Mouse (Mus musculus) adrenal gland, postnatal 4 days (tissue): ENCODE measurements at regions not wholly inside any gene's neighbourhood (a gene's known extent, or its start where the extent isn't known, plus 50 kb on each side); places are given as distances from the start of the nearest gene placed in this dataset.
"Not testable (repeated sequence)": the region's sequence is repeated elsewhere in the genome, so short reads cannot be mapped to it uniquely, and the experiment has no call there.

Experiments
- DNase-seq, 2 experiments: peaks; one replicate each; pipeline ENCODE4 v3.0.0; 2021 to 2022; ENCODE audit warnings: low spot score in 2 of 2, mixed read lengths in 2 of 2

DNA sequence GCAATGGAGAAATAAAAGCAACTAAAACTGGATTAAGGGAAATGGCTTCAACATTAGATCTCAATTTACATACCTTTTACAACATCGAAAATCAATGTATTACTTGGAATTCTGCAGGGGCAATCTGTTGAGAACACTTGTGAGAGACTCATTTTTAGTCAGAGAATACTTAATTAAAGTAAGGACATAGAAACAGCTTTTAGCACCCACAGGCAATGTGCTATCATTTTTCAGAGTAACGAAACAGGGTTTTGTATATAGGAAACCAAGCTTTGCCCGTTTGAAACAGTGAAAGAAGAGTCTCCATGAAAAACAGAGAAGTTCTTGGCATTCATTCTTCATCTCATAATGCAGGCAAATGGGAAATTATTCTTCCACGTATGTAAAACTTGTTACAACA lies 196.4 kb downstream of the Tdrd3 start:
- DNase-seq, result no peak

- no peak for DNase-seq
Observed at GRCm38 (mm10) chr14:87619368-87620035, 203.1 kb downstream of the Tdrd3 start.

DNA sequence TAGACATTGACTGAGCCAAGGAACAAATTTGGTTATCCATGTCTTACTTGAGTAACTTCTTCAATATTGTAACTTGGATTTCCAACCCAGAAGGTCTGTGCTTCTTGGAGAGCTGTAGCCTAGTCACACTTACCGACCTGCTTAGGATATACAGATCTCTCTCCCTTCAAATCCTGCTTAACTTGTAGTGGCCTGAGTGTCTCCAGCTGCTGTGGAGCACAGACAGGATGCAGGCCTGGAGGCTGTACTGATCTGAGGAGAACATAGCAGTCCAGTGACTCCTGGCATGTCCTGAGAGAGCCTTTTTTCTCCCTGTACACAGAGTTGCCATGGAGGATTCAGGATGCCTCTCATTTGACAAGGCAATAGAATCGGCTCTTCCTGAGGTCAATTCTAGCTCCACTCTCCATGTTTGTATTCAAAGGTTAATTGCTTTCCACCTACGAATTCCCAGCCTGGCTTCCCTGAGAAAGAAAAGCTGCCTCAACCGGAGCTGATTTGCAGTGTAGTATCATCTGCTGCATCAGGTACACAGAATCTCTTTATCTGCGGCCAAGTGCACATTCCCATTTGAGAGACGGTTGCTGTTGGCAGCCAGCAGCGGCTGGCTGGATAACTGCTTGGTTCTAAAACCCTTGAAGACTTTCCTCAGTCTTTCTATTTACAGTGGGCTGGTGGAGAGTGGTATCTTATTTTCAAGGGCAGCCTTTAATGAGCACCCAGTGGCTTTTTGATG lies 214.8 kb downstream of the Tdrd3 start:
- no peak for DNase-seq

DNA sequence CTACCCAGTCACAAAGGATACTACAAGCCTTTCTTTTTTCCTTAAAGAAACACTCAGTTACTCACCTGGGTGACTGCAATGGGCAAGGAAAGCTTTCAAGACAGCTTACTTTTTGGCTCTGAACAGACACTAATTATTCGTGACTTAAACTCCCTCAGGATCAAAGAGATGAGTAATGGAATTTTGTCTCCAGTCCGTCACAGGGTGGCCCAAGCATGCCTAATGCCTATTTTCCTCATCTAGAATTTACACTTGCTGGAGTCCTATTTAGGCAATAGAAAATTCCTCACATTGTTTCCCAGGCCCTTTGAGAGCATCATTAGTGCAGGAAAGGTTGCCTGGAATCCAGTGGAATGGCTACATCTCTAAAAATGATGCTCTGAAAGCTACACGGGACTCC lies 218.2 kb downstream of the Tdrd3 start:
- DNase-seq, result no peak

DNA sequence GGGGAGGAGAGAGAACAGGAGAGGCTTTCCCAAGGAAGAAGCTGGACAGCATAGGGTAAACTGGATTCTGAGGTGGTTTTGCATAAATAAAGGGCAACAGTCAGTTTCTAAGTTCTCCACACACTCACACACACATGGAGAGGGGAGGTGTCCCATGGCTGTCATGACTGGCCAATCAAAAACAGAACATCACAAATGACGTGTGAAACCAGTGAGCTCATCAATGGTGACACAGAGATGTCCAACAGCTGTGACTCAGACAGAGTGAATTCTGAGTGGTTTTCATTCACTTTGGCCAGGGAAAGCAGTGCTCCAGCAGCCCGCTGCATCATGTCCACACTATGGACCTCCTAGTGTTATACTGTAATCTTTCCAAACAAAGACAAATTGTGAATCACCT lies 220.7 kb downstream of the Tdrd3 start:
- DNase-seq, result no peak

GRCm38 (mm10) chr14:87667910-87668309 lies 251.5 kb downstream of the Tdrd3 start:
- DNase-seq, result no peak

DNA sequence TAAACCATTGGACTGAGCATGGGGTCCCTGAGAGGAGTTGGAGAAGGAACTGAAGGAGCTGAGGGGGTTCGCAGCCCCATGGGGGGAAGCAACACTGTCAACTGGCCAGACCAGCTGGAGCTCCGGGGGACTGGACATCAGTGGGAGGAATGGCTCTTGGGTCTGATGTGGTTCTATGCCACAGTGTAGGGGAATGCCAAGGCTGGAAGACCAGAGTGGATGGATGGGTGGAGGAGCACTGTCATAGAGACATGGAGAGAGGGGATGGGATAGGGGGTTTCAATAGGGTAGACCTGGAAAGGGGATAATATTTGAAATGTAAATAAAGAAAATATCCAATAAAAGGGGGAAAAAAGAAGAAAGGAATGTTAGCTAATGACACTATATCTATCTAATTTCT lies 253.1 kb downstream of the Tdrd3 start:
- DNase-seq, result no peak

DNA sequence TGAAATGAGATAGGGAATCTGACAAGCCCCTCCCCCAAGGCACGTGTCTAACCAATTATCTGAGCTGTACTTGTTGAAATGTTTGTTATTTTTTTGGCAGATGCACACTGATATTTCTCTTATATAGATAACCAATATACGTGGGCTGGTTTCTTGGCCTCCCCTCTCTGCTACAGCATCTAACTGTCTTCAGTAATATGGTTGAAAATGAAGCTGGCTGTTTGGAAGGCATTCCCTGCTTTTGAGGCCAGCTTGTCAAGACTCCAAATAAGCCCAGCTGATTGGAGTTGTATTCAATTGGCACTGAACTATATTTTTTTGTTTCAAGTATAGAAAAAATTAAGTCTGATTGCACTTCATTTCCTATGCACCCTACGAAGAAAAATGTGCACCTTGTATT lies 264.3 kb downstream of the Tdrd3 start:
- DNase-seq, result no peak

GRCm38 (mm10) chr14:87683091-87683806 lies 266.8 kb downstream of the Tdrd3 start:
- DNase-seq, result not testable (repeated sequence)

DNA sequence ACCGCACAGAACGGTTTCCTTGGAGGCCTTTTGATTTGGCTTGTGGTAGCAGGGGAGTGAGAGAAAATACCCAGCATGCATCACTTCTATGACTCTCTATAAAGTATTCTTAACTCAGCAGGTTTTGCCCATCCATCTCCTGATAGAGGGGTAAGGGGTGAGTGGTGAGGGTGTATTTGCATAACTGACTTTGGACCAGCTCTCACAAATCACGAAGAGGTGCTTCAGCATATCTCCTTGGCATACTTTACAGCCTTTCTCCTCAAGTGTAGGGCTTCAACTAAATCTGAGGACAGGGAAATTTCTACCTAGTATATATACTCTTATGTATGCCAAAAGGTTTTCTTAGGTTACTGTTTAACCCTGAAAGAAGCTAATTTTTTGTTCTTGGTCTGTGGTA lies 273.4 kb downstream of the Tdrd3 start:
- DNase-seq, result no peak

GRCm38 (mm10) chr14:87736456-87736855 lies 320.0 kb downstream of the Tdrd3 start:
- no peak for DNase-seq

DNA sequence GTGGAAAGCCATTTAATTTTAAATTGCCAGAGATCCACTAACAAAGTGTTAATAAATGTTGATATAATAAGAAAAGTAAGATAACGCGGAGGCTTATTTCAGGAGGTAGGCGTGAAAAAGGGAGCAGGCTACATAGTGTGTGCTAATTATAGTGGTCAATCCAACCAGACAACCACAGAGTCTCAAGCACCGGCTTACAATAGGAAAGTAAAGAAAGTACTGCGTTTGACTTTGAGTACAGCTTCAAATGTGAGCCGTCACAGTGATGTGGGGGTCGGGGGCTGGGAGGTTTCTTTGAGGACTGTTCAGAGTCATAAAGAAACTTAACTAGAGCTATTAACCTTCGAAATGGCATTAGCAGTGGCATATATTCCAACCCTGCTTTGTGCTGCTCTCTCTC lies 329.1 kb downstream of the Tdrd3 start:
- DNase-seq, result no peak

DNA sequence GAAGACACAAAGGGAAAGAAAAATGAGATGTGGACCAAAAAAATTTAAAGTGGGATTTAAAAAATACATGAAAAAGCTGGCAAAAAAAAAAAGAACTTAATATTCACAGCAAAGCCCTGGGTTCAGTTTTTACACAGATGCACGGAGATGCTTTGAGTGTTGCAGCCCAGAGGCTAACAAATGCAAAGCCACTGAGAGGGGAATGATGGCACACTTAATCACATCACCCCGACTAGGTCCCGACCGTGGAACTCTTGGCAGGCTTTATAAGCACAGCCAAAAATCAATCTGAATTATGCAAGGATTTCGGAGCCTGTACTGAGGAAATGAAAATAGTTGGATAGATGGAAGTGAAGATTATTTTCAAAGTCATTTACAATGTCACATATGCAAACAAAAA lies 329.6 kb downstream of the Tdrd3 start:
- no peak for DNase-seq

DNA sequence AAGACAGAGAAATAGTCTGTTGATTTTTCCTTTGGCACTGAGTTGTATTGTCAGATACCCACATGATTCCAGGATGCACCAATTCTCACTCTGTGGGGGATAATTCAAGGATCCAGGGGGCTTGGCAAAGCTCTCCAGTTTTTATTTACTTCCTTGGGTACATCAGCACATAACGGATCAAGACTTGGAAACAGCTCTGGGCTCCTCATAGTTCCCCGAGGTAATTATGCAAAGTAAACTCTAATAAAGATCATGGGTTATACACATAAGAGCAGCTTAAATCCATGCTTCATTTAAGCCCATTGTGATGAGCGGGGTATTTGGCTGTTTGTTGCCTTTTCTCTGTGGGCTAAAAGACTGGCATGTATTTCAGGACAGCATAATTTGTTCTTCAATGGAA lies 332.6 kb downstream of the Tdrd3 start:
- no peak for DNase-seq

DNA sequence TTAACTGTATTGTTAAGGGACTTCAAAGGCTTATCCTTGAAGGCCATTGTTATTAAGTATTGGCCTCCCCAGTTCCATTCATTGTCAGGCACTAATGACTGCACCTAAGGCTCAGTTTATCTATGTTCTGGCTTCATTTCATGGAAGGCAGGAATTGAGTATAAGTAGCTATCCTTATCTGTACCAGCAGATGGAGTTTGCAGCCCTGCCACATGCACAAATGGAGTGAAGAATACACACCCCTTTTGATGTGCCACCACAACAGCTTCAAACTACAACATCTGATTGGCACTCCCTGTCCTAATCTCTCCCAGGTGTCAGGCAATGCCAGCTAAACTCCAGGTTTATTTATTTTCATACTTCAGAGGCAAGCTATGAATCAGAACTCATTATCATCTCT lies 333.3 kb downstream of the Tdrd3 start:
- DNase-seq, result no peak

GRCm38 (mm10) chr14:87750665-87751170 lies 334.3 kb downstream of the Tdrd3 start:
- DNase-seq, result no peak

DNA sequence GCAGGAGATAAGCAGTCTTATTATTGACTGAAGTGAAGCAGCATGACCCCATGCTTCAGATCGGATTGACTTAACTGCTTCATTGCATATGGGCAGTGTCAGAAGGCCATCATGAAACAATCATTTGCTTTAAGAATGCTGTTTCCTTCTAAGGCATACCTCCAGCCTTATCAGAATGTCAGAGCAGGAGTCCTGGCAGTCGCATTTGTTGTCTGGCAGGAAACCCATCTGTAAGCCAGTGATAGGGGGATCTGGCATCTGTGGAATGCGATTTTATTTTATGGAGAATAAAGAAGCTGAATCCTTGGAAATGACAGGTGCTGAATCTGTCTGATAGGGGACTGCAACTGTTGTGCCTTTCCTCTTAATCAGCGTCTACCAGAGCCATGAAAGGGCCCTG lies 338.3 kb downstream of the Tdrd3 start:
- no peak for DNase-seq

DNA sequence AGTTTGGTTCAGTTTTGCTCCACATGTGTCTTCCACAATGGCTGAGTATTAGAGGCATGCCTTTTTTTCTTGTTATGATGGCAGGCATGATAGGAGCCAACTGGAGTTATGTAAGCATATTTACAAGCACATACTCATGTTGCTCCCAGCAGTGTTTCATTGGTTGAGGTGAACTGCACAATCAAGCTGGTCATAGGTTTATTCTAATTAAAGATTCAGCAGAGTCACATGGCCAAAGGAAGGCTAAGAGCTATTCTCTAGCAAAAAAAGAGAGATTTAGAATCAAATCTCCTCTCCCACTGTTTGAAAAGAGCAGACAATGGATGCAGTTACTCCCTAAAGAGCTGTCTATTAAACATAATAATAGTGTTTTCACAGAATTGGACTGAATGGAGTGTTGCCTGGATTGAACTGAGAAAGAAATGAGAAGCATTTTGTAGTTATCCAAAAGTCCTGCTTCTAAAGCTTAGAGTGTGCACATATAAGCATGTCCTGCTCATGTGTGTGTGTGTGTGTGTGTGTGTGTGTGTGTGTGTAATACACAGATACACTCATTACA lies 359.0 kb downstream of the Tdrd3 start:
- DNase-seq, result no peak

- no peak for DNase-seq
Observed at GRCm38 (mm10) chr14:87799803-87800202, 383.4 kb downstream of the Tdrd3 start.

DNA sequence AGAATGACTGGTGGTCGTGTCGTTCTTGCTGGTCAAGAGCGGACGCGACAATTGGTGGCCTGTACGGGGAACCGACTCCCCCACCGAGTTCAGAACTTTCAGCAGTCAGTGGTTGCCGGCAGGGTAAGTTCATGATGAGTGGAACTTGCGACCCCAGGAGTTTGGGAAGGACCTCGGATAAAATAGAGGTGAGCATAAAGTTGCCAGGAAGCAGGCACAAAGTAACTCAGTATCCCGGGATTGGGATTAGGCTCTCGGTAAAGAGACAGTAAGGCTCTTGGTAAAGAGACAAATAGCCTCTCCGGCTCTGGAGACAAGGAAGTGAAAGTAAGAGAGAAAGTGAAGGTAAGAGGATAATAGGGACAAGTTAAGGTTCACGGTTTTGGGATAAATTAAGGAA lies 393.2 kb downstream of the Tdrd3 start:
- peak in 1 of 2 experiments; percentile 12 for DNase-seq

- no peak for DNase-seq
Observed at GRCm38 (mm10) chr14:87844120-87844519, 427.7 kb downstream of the Tdrd3 start.

DNA sequence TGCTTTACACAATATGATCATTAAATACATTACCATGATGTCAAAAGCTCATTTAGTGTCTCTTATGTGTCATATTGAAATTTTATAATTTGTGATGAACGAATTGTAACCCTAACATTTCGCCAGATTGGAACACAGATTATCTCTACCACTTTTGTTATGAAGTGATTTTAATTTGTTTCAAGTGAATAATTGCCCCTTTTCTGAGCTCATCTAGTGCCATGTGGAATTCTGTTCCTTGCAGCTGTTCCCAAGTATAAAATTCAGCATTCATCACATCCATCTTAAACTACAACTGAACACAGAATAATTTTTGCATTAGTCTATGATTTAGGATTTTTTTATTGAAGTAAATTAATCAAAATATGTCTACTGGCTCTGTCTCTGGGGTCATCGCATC lies 445.0 kb downstream of the Tdrd3 start:
- DNase-seq, result no peak
